Mouse (Mus musculus): ENCODE measurements around the gene Matk. TPM values are rescaled to one million over a fixed set of nuclear protein-coding genes. Genes with fewer than 3 reads are reported as not detected.

Matk gene
- polyA plus RNA-seq, 1 experiment from 2014 or later = 5.6 TPM

GRCm38 (mm10) chr10:81289811-81290210 is 37.1 kb downstream of the Matk start:
- Histone ChIP-seq H3K36me3 (ENCODE audit: poor library complexity, severe bottlenecking) (no peaks in the 10 kb centered on the region), H3K4me1 (peaks cover 40% of the 10 kb centered on the region), H3K27ac (no peak overlapping the region), H3K27me3 (peaks cover 25% of the 10 kb centered on the region), H3K9ac (no peak overlapping the region), H3K4me2 (no peak overlapping the region), H3K9me3 (replicated peaks) (no peaks in the 10 kb centered on the region), H3K4me3 (no peak overlapping the region)
- WGBS = 68% methylated on average over 14 of the region's 14 CpGs
- no peak for ATAC-seq

- Histone ChIP-seq H3K4me2 (peak overlapping the region; percentile 33), H3K4me1 (peaks cover 44% of the 10 kb centered on the region), H3K27me3 (peaks cover 18% of the 10 kb centered on the region), H3K36me3 (ENCODE audit: poor library complexity, severe bottlenecking) (0 out of 2 replicates have a peak, but pooled peaks cover 6% of the 10 kb centered on the region), H3K4me3 (no peak overlapping the region), H3K27ac (no peak overlapping the region; the same call in 1 of the 2 replicates), H3K9ac (peak overlapping the region; percentile 18), H3K9me3 (replicated peaks) (no peaks in the 10 kb centered on the region)
- 13% methylated on average over 24 of the region's 24 CpGs for WGBS
- ATAC-seq = no peak
Measured at GRCm38 (mm10) chr10:81290698-81291460, 38.1 kb downstream of the Matk start.

GRCm38 (mm10) chr10:81291511-81292104 is 38.9 kb downstream of the Matk start, which contains the start of gene Tjp3:
Gene Tjp3 (minus strand): TSS chr10:81291581.
- Histone ChIP-seq H3K9me3 (replicated peaks) (no peaks in the 10 kb centered on the region), H3K9ac (peak within 1 kb of the TSS; percentile 18), H3K4me2 (peak within 1 kb of the TSS; percentile 92), H3K27ac (no peak within 1 kb of the TSS; the same call in 1 of the 2 replicates), H3K4me1 (peaks cover 48% of the 10 kb centered on the region), H3K36me3 (ENCODE audit: poor library complexity, severe bottlenecking) (peaks cover 10% of the 10 kb centered on the region), H3K27me3 (peaks cover 18% of the 10 kb centered on the region), H3K4me3 (peak within 1 kb of the TSS; percentile 89; the same call in 1 of the 2 replicates)
- ATAC-seq = no peak
- 77% methylated on average over 9 of the region's 9 CpGs for WGBS

GRCm38 (mm10) chr10:81292554-81293333 is 40.0 kb downstream of the Matk start, which contains the start of gene Pip5k1c:
Gene Pip5k1c (plus strand): TSS chr10:81292963.
- peak within 1 kb of the TSS; percentile 92 for H3K4me2 ChIP-seq
- H3K27me3 ChIP-seq = peaks cover 18% of the 10 kb centered on the region
- WGBS = 1% methylated on average over 42 of the region's 80 CpGs
- ATAC-seq = peak; percentile 95
- peak within 1 kb of the TSS; percentile 92 for H3K9ac ChIP-seq
- peaks cover 49% of the 10 kb centered on the region for H3K4me1 ChIP-seq
- no peaks in the 10 kb centered on the region for H3K9me3 ChIP-seq (replicated peaks)
- peak within 1 kb of the TSS; percentile 89 for H3K4me3 ChIP-seq
- peaks cover 10% of the 10 kb centered on the region for H3K36me3 ChIP-seq (ENCODE audit: poor library complexity, severe bottlenecking)
- H3K27ac ChIP-seq = peak within 1 kb of the TSS; percentile 93

- H3K9me3 ChIP-seq (replicated peaks) = no peaks in the 10 kb centered on the region
- H3K27me3 ChIP-seq = peaks cover 18% of the 10 kb centered on the region
- H3K36me3 ChIP-seq (ENCODE audit: poor library complexity, severe bottlenecking) = peaks cover 14% of the 10 kb centered on the region
- peak overlapping the region; percentile 92 for H3K9ac ChIP-seq
- ATAC-seq = no peak; the same call in 1 of the 2 replicates
- H3K4me2 ChIP-seq = peak overlapping the region; percentile 92
- peak overlapping the region; percentile 93 for H3K27ac ChIP-seq
- H3K4me1 ChIP-seq = peaks cover 49% of the 10 kb centered on the region
- peak overlapping the region; percentile 89 for H3K4me3 ChIP-seq
- 3% methylated on average over 25 of the region's 25 CpGs for WGBS
Measured at GRCm38 (mm10) chr10:81293334-81294030, 40.7 kb downstream of the Matk start.

- Histone ChIP-seq H3K4me1 (peaks cover 47% of the 10 kb centered on the region), H3K27ac (no peak overlapping the region), H3K4me3 (peak overlapping the region; percentile 89), H3K4me2 (peak overlapping the region; percentile 92), H3K9ac (peak overlapping the region; percentile 92), H3K27me3 (peaks cover 18% of the 10 kb centered on the region), H3K9me3 (replicated peaks) (no peaks in the 10 kb centered on the region), H3K36me3 (ENCODE audit: poor library complexity, severe bottlenecking) (peaks cover 14% of the 10 kb centered on the region)
- ATAC-seq = no peak
- WGBS = 68% methylated on average over 8 of the region's 8 CpGs
Measured at GRCm38 (mm10) chr10:81294442-81294841, 41.7 kb downstream of the Matk start.

- no peak overlapping the region for H3K9ac ChIP-seq
- peaks cover 42% of the 10 kb centered on the region for H3K4me1 ChIP-seq
- peaks cover 13% of the 10 kb centered on the region for H3K27me3 ChIP-seq
- H3K27ac ChIP-seq = no peak overlapping the region; the same call in 1 of the 2 replicates
- no peak for ATAC-seq
- H3K9me3 ChIP-seq (replicated peaks) = no peaks in the 10 kb centered on the region
- peaks cover 14% of the 10 kb centered on the region for H3K36me3 ChIP-seq (ENCODE audit: poor library complexity, severe bottlenecking)
- peak overlapping the region; percentile 92; the same call in 1 of the 2 replicates for H3K4me2 ChIP-seq
- H3K4me3 ChIP-seq = no peak overlapping the region
- WGBS = 96% methylated on average over 6 of the region's 6 CpGs
Measured at GRCm38 (mm10) chr10:81295185-81295584, 42.5 kb downstream of the Matk start.

GRCm38 (mm10) chr10:81297246-81297645 is 44.5 kb downstream of the Matk start:
- ATAC-seq = no peak
- H3K4me3 ChIP-seq = no peak overlapping the region
- no peaks in the 10 kb centered on the region for H3K27me3 ChIP-seq
- WGBS = 83% methylated on average over 6 of the region's 6 CpGs
- no peak overlapping the region for H3K9ac ChIP-seq
- no peaks in the 10 kb centered on the region for H3K9me3 ChIP-seq (replicated peaks)
- peaks cover 33% of the 10 kb centered on the region for H3K4me1 ChIP-seq
- H3K27ac ChIP-seq = no peak overlapping the region
- H3K4me2 ChIP-seq = no peak overlapping the region
- peaks cover 14% of the 10 kb centered on the region for H3K36me3 ChIP-seq (ENCODE audit: poor library complexity, severe bottlenecking)

- no peak overlapping the region for H3K4me3 ChIP-seq
- no peaks in the 10 kb centered on the region for H3K9me3 ChIP-seq (replicated peaks)
- H3K4me1 ChIP-seq = peaks cover 39% of the 10 kb centered on the region
- H3K9ac ChIP-seq = no peak overlapping the region
- H3K27ac ChIP-seq = no peak overlapping the region
- H3K4me2 ChIP-seq = no peak overlapping the region
- H3K27me3 ChIP-seq = no peaks in the 10 kb centered on the region
- H3K36me3 ChIP-seq (ENCODE audit: poor library complexity, severe bottlenecking) = peaks cover 14% of the 10 kb centered on the region
- 80% methylated on average over 10 of the region's 10 CpGs for WGBS
- no peak for ATAC-seq
Measured at GRCm38 (mm10) chr10:81297845-81298244, 45.1 kb downstream of the Matk start.

GRCm38 (mm10) chr10:81298369-81299100 is 45.8 kb downstream of the Matk start:
- H3K4me1 ChIP-seq = peaks cover 44% of the 10 kb centered on the region
- peaks cover 14% of the 10 kb centered on the region for H3K36me3 ChIP-seq (ENCODE audit: poor library complexity, severe bottlenecking)
- H3K4me3 ChIP-seq = no peak overlapping the region
- 96% methylated on average over 17 of the region's 17 CpGs for WGBS
- no peaks in the 10 kb centered on the region for H3K27me3 ChIP-seq
- H3K27ac ChIP-seq = no peak overlapping the region
- H3K9ac ChIP-seq = no peak overlapping the region
- no peaks in the 10 kb centered on the region for H3K9me3 ChIP-seq (replicated peaks)
- no peak for ATAC-seq
- no peak overlapping the region for H3K4me2 ChIP-seq
